Mouse (Mus musculus) CD8-positive naive resting alpha-beta T cell, adult 2 months (primary cell): ENCODE measurements around the gene Spib.
A peak's percentile ranks its signal among the peaks of the same experiment; 100 is the strongest.

Experiments used
- DNase-seq, 2 experiments: peaks; one replicate each; pipeline ENCODE4 v3.0.0; 2022; ENCODE audit warnings: low read depth in 2 of 2, low spot score in 2 of 2

Spib gene

DNA sequence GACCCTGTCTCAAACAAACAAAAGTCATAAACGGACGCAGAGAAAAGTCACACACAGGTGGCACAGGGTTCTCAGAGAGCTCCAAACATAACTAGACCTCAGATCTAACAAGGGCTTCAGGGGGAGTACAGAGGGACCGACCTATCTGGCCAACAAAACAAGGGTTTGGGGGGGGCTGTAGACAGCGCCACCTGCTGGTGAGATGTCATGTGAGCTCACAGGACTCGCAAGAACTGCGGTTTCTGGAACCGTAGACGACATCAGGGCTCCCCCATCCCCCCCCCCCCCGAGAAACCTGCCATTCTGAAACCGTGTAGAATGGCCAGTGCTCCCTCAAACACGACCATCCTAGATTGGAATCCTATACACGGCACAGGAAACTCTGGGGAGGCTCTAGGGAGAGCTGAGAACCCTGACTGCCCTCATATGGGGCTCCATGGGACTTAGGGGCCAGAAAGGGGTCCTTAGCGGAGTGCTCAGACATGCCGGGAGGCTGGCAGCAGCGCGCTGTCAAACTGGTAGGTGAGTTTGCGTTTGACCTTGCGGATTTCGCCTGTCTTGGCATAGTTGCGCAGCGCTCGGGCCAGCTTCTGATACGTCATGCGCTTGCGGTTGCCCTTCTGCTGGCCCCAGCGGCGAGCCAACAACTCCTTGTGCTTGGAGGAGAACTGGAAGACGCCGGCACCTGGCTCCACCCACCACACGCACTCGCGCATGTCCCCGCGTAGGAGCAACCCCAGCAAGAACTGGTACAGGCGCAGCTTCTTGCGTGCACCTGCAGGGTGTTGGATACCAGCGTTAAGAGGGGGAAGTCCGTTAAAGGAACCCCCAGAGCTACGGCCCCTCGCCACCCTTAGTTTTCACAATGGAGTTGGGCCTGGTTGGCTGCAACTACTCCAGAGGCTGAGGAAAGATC, 4.1 kb downstream of the Spib start:
- DNase-seq: peak; percentile 64 to 75

DNA sequence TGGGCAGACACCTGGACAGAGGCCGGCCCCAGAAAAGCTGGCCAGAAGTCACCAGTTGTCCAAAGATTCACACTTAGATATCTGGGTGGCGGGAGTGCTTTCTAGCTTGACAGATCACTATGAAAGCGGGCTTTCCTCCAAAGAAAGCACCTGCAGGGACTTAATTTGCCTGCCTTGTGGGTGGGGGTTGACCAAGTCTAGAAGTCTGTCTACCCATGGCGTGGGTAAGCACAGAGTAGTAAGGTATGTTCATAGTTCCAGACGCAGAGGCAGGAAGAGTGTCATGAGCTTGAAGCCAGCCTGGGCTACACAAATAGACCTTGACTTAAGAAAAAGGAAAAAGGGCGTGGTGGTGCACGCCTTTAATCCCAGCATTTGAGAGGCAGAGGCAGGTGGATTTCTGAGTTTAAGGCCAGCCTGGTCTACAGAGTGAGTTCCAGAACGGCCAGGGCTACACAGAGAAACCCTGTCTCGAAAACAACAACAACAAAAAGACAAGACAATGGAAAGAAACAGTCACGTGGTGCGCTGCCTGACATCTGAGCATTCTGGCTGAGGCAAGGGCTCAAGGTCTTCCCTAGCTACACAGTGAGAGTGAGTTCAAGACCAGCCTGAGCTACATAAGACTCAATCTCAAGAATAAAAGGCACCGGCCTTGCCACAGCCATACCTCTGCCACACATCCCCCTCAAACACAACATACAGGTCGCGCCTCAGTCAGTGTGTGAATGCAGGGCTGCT, 5.3 kb downstream of the Spib start:
- no peak for DNase-seq

DNA sequence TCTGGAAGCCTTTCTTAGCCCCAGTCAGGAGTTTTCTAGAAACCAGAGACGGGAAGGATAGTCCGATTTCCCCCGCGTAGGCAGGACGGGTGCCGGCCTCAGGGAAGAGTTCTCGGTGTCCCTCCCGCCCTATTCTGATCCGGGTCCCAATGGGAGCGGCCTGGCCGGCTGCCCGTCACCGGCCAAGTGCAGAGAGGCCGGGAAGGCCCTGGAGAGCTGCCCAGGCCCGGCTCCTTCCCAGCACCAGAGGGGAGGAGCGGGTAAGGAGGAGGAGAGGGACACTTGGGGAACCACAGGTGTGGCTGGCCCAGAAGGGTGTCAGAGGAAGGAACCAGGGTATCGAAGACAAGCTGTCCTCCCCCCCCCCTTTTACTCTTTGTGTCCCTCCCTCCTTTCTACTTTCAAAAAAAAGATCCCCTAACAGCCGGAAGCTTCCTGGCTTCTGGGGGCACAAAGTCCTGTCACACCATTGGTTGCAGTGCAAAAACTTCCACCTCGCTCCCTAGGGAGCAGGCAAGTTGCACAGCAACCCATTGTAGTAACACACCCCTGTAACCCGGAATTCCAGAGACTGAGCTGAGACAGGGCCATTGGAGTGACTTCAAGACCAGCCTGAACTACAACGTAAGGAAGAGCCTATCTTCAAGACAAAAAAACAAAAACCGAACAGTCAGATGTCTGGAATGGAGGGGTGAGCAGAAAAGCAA, 6.6 kb downstream of the Spib start:
- no peak for DNase-seq

DNA sequence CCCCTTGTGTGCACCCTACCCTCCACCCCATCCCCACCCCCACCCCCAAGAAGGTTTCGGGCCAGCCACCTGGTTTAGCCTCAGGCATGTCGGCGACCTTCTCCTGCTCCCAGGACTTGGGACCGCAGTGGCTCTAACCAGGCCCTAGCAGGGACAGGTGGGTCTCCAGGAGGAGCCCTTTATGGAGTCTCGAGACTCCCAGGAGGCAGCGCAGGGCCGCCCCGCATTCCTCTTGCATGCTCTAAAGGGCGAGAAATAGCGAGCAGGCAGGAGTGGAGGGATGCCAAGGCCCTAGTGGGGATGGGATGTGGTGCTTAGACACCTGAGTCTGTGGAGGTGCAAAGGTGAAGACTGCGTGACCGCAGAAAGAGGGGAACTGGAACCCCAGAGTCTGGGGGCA, 7.4 kb downstream of the Spib start, which contains the start of gene Mybpc2:
Gene Mybpc2, minus strand, starts transcription at position 155 of the 400 bp plus-strand sequence.
- no peak for DNase-seq

DNA sequence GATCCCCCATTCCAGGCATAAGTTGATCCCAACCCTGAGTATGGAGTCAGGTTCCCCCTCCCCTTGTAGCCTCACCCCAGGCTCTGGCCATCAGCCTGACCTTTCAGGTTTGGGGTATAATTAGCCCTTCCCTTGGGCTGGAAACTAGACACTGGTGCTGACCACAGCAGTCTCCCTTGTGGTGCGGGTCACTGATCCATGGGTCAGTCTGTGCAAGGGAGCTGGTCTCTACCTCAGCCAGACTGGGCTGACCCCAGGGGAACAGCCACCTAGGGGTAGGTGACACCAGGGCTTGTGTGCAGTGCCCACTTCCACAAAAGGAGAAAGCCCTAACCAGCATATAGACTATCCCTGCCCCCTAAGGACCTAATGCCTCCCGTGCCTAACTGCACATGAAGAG, 8.8 kb downstream of the Spib start:
- DNase-seq: no peak

DNA sequence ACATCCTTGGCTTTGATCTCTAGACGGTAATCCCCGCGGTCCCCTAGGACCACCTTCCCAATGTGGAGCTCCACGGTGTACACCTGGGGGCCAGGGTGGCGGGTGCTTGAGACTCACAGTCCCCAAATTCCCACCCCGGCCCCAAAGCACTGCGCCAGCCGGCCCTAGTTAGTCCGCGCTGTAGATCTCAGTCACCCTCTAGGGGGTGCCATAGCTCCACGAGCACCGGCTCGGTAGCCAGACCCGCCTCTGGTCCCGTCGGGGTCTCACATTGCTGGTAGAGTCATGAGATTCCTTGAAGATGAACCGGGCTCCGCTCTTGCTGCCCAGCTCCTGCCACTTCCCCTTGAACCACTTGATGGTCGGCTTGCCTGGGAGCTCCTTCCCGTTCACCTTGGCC, 10.2 kb downstream of the Spib start:
- DNase-seq: peak; percentile 32 to 60

DNA sequence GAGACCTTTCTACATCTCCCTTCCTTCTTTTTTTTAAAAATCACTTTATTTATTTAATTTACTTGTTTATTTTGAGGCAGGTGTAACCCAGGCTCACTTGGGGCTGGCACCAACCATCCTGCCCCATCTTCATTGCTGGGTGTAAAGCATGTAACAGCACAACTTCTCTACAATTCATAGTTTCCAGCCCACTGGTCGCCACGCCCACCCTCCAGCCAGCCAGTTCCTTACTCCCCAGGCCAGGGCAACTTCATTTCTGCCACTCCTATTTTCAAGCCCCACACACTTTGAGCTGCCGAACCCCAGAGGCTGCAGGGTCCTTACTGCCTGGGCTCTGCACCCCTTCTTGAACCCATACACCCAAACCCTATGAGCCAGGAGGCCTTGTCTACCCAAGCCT, 10.9 kb downstream of the Spib start:
- no peak for DNase-seq

DNA sequence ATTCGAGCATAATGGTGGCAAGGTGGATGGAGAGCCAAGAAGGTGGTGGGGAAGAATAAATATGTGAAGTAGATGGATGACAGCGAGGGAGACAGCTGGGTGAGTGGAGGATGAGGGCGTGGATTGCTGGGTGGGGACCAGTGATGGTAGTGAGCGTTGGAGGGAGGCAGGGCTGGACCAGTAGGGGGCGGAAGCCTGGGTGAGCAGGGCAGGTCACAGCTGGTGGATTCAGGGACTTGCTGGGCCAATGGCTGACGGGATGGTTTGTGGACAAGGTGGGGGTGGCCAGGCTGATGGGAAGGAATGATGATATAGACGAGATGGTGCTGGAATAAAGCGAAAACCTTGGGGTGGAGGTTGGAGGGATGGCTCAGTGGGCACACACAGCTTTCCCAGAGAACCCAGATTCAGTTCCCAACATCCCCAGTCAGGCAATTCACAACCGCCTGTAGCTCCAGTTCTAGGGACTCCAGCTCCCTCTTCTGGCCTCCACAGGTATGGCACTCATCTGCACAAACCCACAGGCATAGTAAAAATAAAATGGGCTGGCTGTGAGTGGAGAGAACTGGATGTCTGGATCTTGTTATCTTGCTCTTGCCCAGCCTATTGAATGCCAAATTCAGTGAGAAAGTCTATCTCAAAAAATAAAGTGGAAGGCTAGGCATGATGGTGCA, 12.5 kb downstream of the Spib start:
- no peak for DNase-seq

DNA sequence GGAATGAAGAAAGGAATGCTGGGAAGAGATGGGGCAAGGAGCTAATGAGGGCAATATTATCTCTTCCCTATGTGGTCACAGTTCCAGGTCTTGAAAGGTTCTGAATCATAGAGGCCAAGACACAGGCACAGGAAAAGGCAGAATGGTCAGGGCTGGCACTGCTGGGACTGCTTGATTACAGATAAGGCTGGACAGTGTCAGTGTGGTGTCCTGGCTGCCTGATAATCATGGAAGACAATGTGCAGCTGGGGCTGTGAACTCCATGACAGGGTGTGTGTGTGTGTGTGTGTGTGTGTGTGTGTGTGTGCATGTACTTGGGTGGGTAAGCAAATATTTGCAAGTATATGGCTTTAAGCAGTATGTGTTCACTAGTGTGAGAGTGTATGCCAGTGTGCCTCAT, 24.4 kb downstream of the Spib start:
- no peak for DNase-seq

DNA sequence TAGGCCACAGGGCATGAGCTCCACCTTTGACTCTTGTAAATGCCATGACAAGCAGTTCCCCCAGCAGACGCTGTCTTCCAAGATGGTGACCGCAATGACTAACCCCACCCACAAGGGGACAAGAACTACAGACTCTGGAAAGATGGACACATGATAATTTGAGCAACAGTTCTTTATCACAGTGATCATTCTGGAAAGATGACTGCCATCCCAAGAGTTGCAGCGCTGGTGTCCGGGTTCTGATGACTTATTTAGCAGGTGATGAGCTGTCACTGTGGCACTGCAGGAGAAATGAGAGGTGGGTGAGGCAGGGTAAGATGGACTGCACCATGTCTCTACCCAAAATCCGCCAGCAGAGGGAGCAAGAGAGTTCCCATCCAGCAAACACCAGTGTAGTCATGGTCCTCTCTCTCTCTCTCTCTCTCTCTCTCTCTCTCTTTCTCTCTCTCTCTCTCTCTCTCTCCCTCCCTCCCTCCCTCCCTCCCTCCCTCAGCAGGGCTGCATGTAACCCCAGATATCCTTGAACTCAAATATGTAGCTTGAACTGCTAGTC, 30.2 kb downstream of the Spib start:
- DNase-seq: peak; percentile 65 to 77

DNA sequence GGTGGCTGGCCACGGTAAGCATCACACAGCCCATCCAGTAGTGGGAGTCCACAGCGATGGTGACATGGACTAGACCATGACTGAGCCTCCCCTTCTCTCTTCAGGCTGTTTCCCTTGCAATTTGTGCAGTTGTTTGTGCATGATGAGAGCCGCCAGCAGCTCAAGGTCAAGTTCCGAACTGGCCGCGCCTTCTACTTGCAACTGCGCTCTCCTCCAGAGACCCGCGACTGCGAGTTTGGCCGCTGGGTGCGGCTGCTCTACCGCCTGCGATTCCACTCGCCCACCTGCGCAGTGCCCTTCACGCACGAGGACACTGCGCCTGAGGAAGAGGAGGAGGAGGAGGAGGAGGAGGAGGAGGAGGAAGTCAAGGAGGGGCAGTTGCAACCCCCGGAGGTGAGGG, 31.8 kb downstream of the Spib start:
- DNase-seq: no peak

DNA sequence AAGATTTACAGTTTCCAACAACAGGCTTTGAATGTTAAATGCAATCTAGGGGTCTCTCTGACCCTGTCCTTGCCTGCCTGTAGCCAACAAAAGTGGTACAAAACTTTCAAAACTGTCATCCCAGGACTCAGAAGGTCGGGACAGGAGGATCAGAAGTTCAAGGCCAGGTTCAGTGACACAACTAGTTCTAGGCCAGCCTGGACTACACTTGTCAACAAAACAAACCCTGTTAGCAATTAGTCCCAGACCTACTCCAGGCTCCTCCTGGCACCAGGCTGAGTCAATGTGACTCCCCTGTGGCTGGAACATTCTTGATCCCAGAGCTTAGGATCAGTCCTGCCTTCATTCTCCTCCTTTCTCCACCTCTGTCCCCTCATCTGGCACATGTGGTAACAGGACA, 32.9 kb downstream of the Spib start:
- DNase-seq: no peak

DNA sequence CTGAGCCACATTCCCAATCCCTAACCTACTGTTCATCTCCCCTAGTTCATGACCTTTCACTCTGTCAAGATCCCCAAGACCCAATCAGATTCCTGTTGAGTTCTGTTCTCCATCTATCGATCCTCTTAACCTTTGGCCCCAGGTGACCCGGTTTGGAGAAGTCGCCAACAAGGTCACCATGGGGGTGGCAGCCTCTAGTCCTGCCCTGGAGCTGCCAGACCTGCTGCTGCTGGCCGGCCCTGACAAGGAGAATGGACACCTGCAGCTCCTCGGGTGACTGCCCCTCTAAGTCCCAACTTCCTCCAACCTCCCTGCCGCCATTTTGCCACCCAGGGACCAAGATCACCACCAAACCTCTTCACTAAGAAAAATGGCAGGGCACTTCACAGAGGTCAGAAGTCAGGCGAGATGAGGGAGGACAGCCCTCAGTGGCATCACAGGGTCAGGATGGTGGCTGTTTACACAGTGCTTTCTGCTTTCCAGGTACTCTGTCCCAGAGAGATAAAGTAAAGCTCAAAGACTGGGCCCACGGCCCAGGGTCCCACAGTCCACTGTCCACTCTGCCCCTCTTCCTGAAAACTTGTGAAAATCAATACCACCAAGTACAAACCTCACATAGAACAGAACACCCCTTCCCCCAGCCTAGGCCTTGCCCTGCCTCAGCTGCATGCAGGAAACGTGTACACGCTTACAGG, 34.4 kb downstream of the Spib start:
- no peak for DNase-seq

DNA sequence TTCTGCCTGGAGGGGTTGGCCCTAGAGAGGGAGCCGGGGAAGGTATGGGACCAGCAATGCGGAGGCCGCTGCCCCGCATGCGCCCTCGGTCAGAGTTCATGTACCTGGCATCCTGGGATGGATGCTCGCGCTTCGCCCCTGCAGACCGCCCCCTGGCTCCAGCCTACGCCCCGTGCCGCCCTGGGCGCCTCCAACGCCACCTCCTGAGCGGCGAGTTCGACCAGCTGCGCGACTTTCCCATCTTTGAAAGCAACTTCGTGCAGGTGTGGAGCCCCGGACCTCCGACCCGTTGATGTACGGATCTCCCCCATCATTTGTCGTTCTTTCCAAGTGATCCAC, 35.1 kb downstream of the Spib start:
- DNase-seq: no peak

DNA sequence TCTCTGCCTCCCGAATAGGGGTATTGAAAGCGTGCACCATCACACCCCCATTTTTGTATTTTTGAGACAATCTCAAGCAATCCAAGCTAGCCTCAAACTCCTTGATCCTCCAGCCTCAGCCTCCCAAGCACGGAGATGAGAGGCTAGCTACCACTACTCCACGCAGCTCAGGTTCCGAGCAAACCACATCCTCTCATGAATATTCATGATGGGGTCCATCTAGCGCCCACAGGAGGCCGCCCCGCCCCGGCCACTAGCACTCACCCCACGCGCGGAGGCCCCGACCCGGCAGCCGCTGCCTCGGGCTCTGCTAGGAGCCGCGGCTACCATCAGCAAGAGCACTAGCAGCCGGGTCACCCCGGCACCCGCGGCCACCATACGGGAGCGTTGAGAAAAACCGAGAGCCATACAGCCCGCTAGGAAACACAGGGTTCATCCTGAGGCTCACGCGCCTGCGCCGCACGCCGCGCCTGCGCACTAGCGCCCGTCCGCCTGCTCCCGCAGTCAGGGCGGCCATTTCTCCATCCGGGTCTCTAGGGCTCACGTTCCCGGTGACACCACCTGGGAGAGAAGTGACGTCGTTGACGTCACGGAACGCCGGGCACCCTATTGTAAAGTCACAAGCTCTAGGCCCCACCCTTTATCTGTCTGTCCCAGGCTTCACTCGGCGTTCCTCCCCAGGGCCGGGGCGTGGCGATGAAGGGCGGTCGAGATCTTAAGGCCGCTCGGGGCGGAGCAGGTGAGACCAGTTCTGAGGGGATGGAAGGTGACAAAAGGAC, 35.7 kb downstream of the Spib start, which contains the start of the genes Emc10 and Fam71e1:
Gene Emc10, minus strand, starts transcription at position 538 of the 779 bp plus-strand sequence.
Gene Fam71e1, plus strand, starts transcription at position 590 of the 779 bp plus-strand sequence.
- peak; percentile 97 to 98 for DNase-seq

DNA sequence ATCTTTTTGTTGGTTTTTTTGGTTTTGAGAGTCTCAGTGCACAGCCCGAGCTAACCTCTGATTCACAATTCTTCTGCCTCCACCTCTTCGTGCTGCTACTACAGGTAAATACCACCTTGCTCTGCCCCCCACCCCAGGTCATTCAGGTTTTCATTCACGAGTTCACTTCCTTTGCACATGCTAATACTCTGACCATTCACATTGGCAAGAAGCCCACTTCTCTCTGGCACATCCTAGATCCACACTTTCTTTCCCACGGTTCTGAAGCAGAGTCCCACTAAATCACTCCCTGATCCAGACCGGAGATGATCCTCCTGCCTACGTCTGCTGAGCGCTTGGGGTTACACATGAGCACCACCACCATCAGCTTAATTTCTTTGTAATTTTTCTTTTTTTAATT, 36.8 kb downstream of the Spib start:
- DNase-seq: no peak

DNA sequence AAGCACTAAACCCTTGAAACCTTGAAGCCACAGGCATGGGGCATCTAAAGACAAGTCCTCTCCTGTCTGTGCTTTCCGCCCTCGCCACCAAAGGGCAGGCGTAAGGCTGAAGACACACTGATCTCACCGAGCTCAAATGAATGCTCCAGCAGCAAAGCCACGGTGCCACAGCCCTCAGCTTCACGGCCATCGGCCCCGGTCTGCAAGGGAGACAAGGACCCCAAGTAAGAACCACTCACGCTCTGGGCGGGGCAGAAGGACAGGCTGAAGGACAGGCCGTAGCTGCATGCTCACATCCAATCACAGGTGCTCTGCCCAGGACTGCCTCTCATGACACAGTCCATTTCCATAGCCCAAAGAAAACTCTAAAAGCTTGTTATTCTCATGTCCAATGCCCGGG, 37.2 kb downstream of the Spib start:
- no peak for DNase-seq

DNA sequence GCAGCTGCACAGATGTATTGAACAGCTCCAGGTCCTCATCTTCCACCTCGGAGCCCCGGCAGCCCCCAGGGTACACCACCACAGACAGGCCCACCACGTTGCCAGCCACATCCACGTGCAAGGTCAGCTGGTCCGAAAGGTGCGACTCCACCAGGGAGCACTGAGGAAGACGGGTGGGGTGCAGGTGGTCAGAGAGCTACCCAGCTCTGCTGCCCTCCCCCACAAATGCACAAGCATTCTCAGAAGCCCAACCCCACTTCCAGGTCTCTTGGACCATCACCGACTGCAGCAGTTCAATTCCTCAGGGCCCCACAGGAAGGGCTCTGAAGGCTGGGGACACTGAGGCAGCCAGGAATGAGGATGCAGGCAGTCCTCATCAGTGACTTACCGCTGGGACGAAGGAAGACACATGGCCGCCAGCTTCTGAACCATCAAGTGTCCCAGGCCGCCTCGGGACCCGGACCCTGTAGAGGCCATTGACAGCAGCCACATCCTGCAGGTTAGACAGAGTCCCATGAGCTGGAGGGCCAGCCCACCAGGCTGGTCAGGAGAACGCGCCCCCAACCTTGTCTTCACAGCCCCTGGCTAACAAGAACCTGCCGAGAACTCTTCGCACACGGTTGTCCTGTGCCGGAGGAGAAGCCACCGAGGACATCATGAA, 39.6 kb downstream of the Spib start:
- no peak for DNase-seq

DNA sequence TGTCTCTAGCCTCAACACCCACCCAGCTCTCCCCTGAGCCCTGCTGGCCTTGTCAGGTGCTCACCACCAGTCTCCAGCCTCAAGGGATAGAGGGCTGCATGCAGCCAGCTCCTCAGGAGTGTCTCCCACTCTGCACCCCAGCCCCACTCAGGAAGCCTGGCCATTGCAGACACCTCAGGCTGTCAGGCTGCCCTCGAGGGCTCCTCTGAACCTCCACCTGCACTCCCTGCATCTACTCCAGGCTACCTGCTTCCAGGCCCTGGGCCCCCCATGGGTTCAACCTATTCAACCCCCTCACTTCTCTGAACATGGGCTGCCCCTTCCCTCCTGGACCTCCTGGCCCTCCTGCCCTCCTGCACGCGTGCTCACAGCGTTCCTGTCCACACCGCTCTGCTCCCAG, 40.5 kb downstream of the Spib start:
- DNase-seq: no peak
